In genomic region chr12:74502791-74503190, GRCm38 (mm10) we compare ENCODE assay signal across 23 mouse cellular contexts.
"Had no signal": no experiment of that assay in that cellular context is flagged by ENCODE, and none has a peak within 500 bp of the region (broad histone marks: within the 10 kb centered on the region; RNA-seq: fewer than 3 reads in every experiment).

No protein-coding gene starts in this region.

- H3K4me3 ChIP-seq: heart, adult 2 months; heart, embryonic 13.5 days; heart, embryonic 15.5 days; hindbrain, embryonic 10.5 days; hindbrain, embryonic 12.5 days; intestine, embryonic 15.5 days; layer of hippocampus, adult 2 months; left cerebral cortex, adult 2 months; limb, embryonic 10.5 days; limb, embryonic 12.5 days; liver, embryonic 13.5 days; liver, embryonic 15.5 days had no signal

- DNase-seq: gastrocnemius, postnatal 10 days; gastrocnemius, postnatal 36 days; heart, postnatal 4 days; kidney, adult 18-20 months; kidney, adult 8-10 months; kidney, postnatal 10 days; kidney, postnatal 25 days; kidney, postnatal 4 days; liver; liver, embryonic 13.5 days; liver, postnatal 0 days had no signal

- H3K27ac ChIP-seq: heart, adult 2 months; heart, embryonic 13.5 days; heart, embryonic 15.5 days; hindbrain, embryonic 10.5 days; hindbrain, embryonic 12.5 days; hindbrain, embryonic 14.5 days; intestine, embryonic 15.5 days; layer of hippocampus, adult 2 months; left cerebral cortex, adult 2 months; limb, embryonic 10.5 days; limb, embryonic 12.5 days; liver, embryonic 13.5 days; liver, embryonic 15.5 days had no signal
